Mouse (Mus musculus) erythroblast, embryonic 14.5 days (primary cell): Measurements from ENCODE around the gene Slc25a21. TPM values are rescaled to one million over a fixed set of nuclear protein-coding genes. Genes with fewer than 3 reads are reported as not detected.

Source experiments
- H3K27me3 ChIP-seq: 2 replicates; pipeline ENCODE4 v1.6.1; 2012; ENCODE audit warnings: inconsistent platforms; ENCODE audit not compliant: control insufficient read depth
- H3K36me3 ChIP-seq: 2 replicates; pipeline ENCODE4 v1.6.1; 2012; ENCODE audit warnings: mild to moderate bottlenecking, inconsistent platforms; ENCODE audit not compliant: control insufficient read depth
- H3K4me1 ChIP-seq: 2 replicates; pipeline ENCODE4 v1.6.1; 2012; ENCODE audit warnings: inconsistent platforms; ENCODE audit not compliant: control insufficient read depth
- H3K4me3 ChIP-seq: replicated peaks from 2 replicates; pipeline ENCODE3; 2012; ENCODE audit warnings: moderate library complexity, mild to moderate bottlenecking, inconsistent platforms
- H3K9me3 ChIP-seq: 2 replicates; pipeline ENCODE4 v1.6.1; 2012; ENCODE audit warnings: low read length, inconsistent platforms, mixed read lengths; ENCODE audit not compliant: control insufficient read depth
- GATA1 ChIP-seq: IDR thresholded peaks from 2 replicates; pipeline ENCODE4 v1.6.1; 2012; ENCODE audit warnings: low read length, inconsistent platforms, mixed read lengths
- TAL1 ChIP-seq: IDR thresholded peaks from 3 replicates; pipeline ENCODE4 v1.6.1; 2012; ENCODE audit warnings: low read length, inconsistent platforms, mixed read lengths
- polyA plus RNA-seq: library from polyadenylated mRNA; stranded (reverse); fragments of >175 nt; gene quantifications from 2 replicates; pipeline ENCODE4 v1.2.3, GENCODE M21; 2012

Gene Slc25a21
- polyA plus RNA-seq, 1 experiment: 5.0 TPM

- Histone ChIP-seq H3K9me3 (peaks cover 7% of the 10 kb centered on the region), H3K4me3 (no peak overlapping the region), H3K27me3 (no peaks in the 10 kb centered on the region), H3K36me3 (no peaks in the 10 kb centered on the region), H3K4me1 (no peaks in the 10 kb centered on the region)
- TF ChIP-seq GATA1 (no peak), TAL1 (no peak)
Observed at GRCm38 (mm10) chr12:56876549-56876948, 320.7 kb downstream of the Slc25a21 start.

- no peak for TF ChIP-seq GATA1
- H3K4me3 ChIP-seq: no peak overlapping the region
- no peaks in the 10 kb centered on the region for H3K4me1 ChIP-seq
- H3K27me3 ChIP-seq: no peaks in the 10 kb centered on the region
- no peaks in the 10 kb centered on the region for H3K36me3 ChIP-seq
- peaks cover 10% of the 10 kb centered on the region for H3K9me3 ChIP-seq
Observed at GRCm38 (mm10) chr12:56873204-56873603, 324.1 kb downstream of the Slc25a21 start.

GRCm38 (mm10) chr12:56870569-56870968 is 326.7 kb downstream of the Slc25a21 start:
- peaks cover 10% of the 10 kb centered on the region for H3K9me3 ChIP-seq
- H3K4me1 ChIP-seq: no peaks in the 10 kb centered on the region
- H3K27me3 ChIP-seq: no peaks in the 10 kb centered on the region
- no peaks in the 10 kb centered on the region for H3K36me3 ChIP-seq
- no peak for TF ChIP-seq TAL1
- TF ChIP-seq GATA1: no peak
- H3K4me3 ChIP-seq: no peak overlapping the region

- Histone ChIP-seq H3K4me3 (no peak overlapping the region), H3K36me3 (no peaks in the 10 kb centered on the region), H3K9me3 (no peaks in the 10 kb centered on the region), H3K4me1 (no peaks in the 10 kb centered on the region), H3K27me3 (no peaks in the 10 kb centered on the region)
- TF ChIP-seq TAL1 (no peak), GATA1 (no peak)
Observed at GRCm38 (mm10) chr12:56863873-56864562, 333.3 kb downstream of the Slc25a21 start.

- no peaks in the 10 kb centered on the region for H3K27me3 ChIP-seq
- no peak for TF ChIP-seq TAL1
- TF ChIP-seq GATA1: no peak
- no peaks in the 10 kb centered on the region for H3K4me1 ChIP-seq
- no peaks in the 10 kb centered on the region for H3K9me3 ChIP-seq
- no peak overlapping the region for H3K4me3 ChIP-seq
- H3K36me3 ChIP-seq: peaks cover 7% of the 10 kb centered on the region
Observed at GRCm38 (mm10) chr12:56852679-56853078, 344.6 kb downstream of the Slc25a21 start.

- no peak for TF ChIP-seq TAL1
- no peak for TF ChIP-seq GATA1
- Histone ChIP-seq H3K4me3 (no peak overlapping the region), H3K9me3 (peaks cover 3% of the 10 kb centered on the region; the same call in 1 of the 2 replicates), H3K36me3 (peaks cover 2% of the 10 kb centered on the region), H3K27me3 (no peaks in the 10 kb centered on the region), H3K4me1 (no peaks in the 10 kb centered on the region)
Observed at GRCm38 (mm10) chr12:56851464-56851863, 345.8 kb downstream of the Slc25a21 start.

- no peaks in the 10 kb centered on the region for H3K9me3 ChIP-seq
- H3K27me3 ChIP-seq: no peaks in the 10 kb centered on the region
- TF ChIP-seq GATA1 (no peak), TAL1 (no peak)
- no peaks in the 10 kb centered on the region for H3K36me3 ChIP-seq
- H3K4me1 ChIP-seq: no peaks in the 10 kb centered on the region
- no peak overlapping the region for H3K4me3 ChIP-seq
Observed at GRCm38 (mm10) chr12:56829945-56830344, 367.3 kb downstream of the Slc25a21 start.

GRCm38 (mm10) chr12:56829455-56829883 is 367.8 kb downstream of the Slc25a21 start:
- no peak for TF ChIP-seq GATA1
- TF ChIP-seq TAL1: no peak
- Histone ChIP-seq H3K4me3 (no peak overlapping the region), H3K36me3 (no peaks in the 10 kb centered on the region), H3K4me1 (no peaks in the 10 kb centered on the region), H3K9me3 (no peaks in the 10 kb centered on the region), H3K27me3 (no peaks in the 10 kb centered on the region)

GRCm38 (mm10) chr12:56827808-56828384 is 369.4 kb downstream of the Slc25a21 start:
- H3K27me3 ChIP-seq: no peaks in the 10 kb centered on the region
- TF ChIP-seq GATA1 (no peak), TAL1 (no peak)
- H3K4me3 ChIP-seq: no peak overlapping the region
- no peaks in the 10 kb centered on the region for H3K9me3 ChIP-seq
- no peaks in the 10 kb centered on the region for H3K36me3 ChIP-seq
- no peaks in the 10 kb centered on the region for H3K4me1 ChIP-seq
